Mouse (Mus musculus): ENCODE results near the gene Frmd8. TPM values are rescaled to one million over a fixed set of nuclear protein-coding genes. Genes with fewer than 3 reads are reported as not detected.

Frmd8 gene
- total RNA-seq, 2 experiments from 2014 or later: 2.9 to 3.2 TPM

DNA sequence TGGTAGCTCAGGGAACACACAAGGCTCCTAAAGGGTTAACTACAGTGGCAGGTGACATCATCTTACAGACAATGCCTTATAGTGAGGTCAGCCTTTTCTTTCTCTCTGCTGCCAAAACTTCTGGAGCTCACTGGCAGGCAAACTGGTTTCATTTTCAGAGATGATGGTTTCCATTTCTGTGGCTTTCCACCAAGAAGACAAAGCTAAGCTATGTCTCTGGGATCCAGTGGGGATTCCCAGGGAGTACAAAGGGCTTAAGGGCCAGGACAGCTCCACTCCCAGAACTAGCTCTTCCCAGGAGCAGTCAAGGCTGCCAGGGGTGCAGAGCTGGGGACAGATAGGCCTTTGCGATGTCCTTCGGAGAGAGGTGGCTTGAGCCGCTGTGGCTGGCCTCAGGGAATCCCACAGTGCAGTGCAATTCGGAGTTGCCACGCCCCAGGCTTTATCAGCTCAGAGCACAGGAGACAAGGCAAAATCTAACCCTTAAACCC lies 23.5 kb downstream of the Frmd8 start:
- DNase-seq (ENCODE audit: low spot score): peak; percentile 50

DNA sequence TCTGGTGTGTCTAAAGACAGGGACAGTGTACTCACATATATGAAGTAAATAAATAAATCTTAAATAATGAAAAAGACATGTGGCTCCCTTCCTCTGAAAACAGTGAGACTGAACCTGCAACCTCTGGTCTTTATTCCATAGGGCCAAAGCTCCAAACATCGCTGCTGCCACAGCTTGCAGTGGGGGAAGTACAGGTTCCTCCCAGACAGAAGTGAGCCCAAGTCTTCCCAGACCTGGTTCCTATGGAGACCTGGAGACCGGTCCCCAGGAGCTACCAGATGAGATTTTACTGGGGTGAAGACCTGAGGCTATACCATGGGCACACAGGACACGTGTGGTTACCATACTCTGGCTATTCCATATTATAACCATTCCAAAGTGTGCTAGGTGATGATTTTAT lies 24.2 kb downstream of the Frmd8 start:
- peak; percentile 25 for DNase-seq (ENCODE audit: low spot score)

DNA sequence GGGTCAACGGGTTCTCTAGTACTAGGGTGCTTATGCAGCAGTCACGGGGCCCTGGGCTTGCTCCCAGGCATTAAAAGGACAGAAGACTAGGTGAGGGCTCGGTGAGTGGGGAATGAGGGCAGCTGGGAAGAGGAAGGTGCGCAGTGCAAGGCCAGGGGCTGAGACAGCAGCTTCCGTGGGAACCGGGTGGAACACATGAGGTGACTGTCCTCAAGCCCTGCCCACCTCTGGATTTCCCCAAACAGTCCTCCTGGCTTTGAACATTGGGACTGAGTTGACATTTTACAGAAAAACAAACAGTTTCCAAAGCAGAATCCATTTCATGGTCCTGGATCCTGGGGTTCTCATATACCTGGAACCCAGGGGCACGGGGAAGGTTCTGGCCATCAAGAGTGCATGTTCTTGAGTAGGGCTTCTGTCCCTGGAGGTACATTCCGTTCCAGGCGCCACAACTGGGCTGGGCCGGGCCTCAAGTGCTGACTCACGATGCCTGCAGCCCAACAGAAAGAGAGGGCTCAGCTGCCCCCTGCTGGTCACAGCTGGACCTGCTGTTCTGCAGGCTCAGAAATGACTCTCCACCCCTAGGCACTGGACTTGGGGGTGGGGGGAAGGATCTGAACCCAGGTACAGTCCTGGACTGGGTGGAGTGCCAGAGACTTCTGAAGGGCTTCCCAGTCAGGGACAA lies 25.1 kb downstream of the Frmd8 start:
- peak; percentile 98 for DNase-seq (ENCODE audit: low spot score)

DNA sequence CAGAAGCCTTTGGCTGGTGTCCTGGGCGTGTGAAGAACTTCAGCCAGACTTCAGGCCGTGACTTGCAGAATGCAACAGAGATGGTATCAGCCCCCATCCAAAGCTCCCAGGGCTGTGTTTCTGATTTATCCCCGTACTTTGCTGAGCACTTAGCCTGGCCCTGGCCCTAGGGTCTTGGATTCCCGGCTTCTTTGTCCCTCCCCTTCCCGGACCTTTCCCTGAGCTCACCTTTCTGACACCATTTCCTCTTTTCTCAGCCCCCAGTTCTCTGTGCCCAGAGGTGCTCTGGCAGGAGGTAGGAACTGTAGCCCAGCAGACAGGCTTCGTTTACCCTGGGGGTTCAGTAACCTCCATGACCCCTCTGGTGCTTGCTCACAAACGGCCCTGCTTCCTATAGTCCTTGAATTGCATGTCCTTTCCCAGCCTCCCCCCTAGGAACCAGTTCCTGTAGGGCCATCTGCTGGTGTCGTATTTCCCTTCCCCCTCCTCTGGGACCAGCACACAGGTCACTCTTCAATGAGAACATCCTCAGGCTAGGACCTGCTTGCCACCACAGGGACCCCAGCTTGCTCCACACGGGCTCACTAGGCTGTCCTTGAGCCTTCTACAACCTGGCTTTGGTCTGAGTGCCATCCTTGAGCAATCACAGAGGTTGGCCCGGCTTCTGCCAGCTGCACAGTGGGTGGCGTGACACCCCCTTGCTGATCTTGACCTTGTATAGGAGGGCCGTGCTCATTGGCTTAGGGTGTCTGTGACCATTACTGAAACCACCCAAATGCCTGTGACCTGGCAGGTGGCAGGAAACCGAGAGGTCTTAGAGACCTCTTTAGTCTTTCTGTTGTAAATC lies 26.0 kb downstream of the Frmd8 start:
- DNase-seq (ENCODE audit: low spot score): peak; percentile 78

DNA sequence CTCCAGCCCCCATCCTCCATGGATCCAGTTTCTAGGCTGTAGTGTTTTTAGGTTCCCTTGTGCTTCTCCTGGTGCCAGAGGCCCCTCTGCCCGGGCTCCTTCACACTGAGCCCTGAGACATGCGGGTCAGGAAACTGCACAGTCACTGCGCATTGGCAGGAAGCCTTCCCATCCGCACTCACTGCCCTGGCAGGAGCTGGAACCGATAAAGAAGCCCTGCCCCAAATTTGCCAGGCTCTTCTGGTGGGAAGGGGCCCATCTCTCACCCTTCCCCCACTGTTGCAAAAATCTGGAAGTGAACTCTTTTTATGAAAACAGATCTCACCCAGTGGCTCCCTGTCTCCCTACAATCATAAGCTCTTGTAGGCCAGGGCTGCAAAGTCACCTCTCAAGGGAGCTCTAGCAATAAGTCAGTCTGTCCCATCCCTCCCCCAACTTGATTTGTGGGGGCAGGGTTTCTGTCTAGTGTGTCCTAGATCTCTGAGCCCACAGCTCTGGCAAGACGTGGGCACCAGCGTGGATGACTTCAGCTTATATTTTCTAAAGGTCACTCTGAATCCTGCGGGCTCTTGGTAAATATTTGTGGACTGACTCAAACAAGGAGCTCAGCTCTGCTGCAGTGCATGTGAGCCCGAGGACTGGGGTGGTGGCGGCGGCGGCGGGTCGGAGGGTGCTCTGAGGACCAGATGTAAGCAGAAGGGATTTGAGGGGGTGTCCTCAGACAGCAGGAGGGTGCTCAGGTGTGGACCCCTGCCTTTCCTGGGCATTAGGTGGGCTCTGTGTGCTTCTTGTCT lies 26.8 kb downstream of the Frmd8 start:
- DNase-seq (ENCODE audit: low spot score): peak; percentile 89

DNA sequence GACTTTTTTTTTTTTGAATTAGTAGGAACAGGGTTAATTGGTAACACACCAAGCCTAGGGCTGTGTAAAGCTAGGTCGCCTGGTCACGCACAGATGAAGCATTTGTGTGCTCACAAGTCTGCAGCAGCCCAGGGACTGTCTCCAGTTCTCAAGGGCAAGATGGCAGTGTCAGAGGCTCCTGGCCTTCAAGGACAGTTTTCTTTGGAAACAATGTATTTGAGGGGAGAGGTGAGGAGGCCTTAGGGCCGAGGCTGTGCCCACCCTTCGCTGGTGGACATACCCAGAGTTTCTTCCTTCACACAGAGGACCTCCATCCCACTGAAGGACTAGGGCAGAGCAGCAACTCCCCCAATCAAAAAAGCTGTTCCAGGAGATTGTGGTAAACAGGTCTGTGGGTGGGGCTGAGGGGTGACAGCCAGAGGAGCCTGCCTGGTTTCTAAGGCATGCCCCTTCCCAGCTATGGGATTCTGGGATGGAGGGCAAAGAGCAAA lies 27.7 kb downstream of the Frmd8 start:
- DNase-seq (ENCODE audit: low spot score): peak; percentile 53

DNA sequence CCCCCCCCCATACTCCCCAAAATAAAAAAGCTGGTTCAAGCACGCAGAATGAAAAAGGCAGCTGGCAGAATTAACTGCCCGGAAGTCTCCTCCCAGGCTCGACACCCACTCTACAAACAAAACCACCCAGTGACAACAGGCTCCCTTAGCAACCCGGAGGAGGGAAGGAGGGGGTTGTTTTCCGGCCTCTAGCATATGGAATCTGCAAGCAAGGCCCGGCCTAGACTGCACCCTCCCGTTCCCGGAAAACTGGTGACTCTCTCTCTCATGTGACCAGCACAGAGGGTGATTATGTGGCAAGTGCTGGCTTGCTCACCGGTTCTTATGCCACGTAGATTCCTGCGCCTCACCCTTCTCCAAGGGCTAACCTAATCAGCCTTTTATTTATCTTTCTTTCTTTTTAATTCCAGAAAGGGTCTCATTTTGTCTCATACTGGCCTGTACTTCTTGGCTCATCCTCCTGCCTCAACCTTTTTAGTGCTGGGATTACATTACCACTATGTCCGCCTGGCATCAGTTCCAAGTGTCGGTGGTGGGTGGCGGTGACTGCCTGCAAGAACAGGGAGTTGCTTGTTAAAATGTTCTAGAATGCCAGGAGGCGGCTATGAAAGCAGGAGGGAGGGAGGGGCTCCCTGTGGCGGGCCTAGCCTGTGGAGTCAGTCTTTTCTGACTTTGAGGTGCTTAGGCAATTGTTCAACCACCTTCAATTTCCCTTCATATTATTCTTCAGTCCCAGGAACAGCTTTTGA lies 28.3 kb downstream of the Frmd8 start:
- DNase-seq (ENCODE audit: low spot score): peak; percentile 94

DNA sequence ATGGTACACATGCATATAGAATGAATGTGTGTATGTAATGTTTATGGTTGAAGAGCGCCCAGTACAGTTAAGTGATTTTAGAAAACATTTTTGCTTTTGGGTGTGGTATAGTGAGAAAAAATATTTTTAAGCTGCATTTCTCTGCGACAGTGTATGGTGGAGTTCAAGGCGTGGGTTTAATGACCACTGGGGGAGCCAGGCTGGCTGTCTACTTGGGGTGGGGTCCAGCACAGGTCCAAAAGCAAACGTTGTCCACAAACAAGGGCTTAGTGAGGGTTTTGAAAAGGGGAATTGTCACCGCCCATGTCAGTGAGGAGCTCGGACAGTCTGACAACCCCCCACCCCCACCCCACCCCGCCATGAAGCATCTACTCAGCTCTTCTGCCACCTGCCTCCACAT lies 28.9 kb downstream of the Frmd8 start:
- peak; percentile 68 for DNase-seq (ENCODE audit: low spot score)

DNA sequence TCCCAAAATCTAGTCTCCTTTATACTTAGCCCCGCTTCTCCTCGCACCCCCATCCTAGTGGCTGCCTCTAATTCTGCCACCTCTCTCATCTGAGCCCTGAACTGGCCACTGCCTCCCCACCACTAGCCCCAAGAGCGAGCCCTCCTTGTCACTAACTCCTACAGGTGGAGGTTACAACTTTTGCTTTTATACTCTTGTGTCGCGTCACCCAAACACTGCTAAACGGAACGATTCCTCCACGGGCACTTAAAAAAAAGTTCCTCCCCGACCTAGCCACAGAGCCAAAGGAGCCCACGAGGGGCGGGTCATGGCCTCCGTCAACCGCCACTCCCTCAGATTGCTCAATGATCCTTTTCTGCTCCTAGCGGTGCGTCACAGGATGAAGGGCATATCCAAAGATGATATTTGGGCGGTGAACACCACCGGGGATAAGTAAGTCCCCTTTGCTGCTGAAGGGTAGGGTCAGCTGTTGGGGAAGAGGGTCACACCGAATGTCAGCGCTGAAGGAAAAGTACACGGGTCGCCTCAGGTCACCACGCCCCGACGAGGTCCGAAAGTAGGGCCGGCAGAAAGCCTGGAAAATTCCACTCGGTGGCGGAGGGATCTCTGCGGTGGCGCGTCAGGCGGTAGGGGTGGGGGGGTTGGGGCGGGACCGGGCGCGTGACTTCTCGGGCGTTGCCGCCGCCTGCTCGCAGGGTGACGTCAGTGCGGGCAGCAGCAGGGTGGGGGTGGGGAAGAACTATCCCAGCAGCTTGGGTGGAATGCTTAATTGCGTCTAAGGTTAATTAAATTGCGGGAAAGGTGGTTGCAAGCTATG lies 29.5 kb downstream of the Frmd8 start:
- DNase-seq (ENCODE audit: low spot score): peak; percentile 98

DNA sequence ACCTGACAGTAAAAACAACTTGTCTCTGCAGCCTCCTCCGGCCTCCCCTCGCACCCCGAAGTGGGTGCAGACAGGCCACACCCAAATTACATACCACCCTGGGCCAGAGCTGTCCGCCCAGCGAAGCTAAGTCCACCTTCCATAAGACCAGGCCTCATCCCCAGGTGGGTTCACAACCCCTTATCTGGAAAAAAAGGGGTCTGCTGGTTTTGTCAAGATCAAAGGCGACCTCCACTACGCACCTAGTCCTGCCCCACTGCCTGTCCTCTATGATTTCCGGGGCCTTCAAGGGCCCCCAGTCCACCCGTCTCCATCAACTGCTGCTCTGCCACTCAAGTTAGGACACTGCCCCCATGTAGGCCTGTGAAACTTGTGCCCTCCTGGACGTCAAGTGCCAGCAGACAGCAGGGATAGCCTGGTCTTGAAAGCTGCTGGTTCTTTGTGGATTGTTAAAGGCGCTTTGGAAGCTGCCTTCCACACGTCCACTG lies 30.2 kb downstream of the Frmd8 start:
- DNase-seq (ENCODE audit: low spot score): no peak

DNA sequence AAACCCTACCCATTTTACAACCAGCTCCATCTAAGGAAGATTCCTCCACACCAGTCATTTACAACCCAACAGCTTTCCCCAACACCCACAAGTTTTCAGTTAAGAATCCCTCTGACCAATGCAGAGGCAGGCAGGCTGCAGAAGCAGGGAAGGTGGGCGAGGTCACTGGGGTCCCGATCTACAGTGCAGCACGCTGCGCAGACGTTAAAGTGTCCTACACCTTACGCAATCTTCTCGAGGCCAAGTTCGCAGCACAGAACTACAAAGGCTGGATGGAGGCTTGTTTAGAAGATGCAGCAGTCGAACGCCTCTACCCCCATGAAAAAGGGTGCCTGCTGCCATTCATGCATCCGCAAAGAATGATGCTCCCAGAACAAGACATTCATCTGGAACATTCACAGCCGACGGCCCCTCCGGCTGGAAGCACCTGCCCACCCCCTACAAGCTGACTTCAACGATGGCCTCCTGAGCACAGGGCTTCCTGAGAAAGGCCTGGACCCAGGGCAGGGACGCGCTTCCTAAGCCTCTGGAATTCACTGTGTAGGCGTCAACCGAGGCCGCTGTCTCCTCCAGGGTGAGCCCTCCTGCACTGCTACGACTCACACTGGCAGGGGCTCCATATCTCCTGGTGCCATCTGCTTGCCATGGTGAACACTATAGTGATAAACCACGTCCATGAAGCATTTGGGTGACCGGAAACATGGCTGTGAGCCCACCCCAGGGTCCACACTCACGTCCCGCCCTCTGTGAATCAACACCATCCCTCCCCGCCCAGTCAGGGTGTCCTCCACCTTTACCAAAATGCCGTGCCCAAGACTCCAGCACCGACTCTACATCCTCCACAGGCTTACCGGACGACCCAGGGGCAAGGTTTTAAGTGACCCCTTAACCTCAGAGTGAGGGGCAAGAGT lies 31.0 kb downstream of the Frmd8 start:
- peak; percentile 62 for DNase-seq (ENCODE audit: low spot score)

DNA sequence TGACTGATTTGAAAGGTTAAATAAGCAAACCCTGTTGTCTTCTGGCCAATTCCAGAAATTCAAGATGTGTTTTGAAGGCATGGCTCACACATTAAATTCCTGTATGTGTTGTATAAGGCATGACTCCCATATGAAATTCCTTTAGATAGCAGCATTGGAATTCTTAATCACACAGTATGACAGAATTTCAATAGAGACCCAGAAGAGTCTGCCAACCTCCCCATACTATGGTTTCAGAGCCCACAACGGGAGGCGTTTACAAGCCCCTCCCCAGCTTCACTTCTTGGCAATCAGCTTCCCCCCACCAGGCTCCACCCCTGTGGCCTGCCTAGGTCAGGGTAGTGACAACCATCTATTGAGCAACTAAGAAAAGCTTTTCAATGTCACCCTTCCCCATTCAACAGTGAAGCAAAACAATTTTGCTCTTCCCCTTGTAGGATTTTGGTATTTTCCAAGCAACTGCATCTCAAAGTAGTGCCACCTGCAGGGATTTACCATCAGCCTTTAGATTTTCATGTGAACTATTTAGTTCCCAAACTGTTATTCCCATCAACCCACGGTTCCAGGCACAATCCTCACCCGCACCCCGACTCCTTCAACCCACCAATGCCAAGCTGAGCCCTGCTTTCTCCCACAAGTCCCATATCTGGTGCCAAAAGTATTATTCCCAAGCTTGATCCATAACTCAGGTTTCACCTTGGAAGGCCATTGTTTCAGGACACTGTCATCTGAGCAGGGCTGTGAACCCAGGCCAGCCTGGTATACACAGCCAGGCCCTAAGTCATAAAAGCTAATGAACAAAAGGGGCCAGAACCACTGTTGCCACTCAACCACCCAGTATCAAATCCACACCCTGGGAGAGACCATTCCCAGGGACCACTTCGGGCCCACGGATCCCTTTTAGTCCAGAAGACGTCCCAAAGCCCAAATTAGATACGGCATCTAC lies 32.0 kb downstream of the Frmd8 start:
- peak; percentile 79 for DNase-seq (ENCODE audit: low spot score)

DNA sequence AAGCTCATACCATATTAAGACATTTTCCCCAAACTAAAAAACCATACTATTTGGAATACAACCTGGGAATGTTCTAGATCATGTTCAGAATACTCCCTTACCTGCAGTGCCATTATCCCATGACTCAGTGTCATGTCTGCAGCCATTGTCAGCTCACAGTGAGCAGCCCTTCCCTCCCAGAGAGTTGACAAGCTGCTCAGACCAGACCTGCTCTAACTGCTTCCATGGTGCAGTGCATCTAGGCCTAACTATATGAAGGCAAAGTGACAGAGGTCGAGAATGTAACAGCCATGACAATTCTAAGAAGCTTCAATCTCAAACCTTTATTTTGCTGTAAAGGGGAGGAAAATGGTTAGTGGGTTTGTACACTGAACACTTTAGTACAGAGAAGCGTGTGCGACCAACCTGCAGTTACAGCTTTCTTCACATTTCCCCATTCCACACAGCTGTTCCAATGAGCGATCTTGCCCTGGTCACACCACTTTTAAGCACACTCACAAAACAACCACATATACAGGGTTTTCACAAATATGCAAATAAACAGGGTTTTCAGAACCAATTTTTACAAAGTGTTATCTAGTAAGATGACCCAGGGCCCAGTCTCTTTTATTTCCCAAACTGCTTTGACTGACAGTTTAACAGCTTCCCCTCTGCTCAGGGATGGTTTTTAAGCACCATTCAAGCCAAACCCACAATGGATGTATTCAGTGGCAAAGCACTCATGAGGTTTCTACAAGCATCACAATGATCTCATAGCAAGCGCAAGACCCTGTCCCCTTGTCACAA lies 32.9 kb downstream of the Frmd8 start:
- peak; percentile 60 for DNase-seq (ENCODE audit: low spot score)

DNA sequence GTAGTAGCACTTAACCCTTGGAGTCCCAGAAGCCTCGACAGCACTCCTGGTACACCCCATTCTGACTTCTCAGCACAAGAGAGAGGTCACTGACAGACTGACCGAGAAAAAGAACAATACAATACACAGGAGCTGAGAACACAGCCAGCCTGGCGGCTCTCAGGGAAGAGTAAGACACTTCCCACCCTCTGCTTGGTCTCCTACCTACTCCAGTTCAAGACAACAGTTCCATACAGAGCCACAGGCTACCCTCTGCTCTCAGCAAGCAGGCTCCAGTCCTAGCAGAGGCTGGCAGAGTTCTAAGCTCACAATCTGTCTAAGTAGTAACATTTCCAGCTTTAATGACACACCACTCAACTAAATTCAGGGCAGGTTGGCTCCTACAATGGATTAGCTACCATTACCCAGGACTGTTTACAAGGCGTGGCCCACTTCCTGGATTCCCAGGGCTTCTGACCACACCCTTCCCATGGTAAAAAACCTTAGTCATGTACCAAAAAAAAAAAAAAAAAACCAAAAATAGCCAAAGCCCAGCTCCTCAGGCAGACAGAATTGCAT lies 33.6 kb downstream of the Frmd8 start:
- DNase-seq (ENCODE audit: low spot score): peak; percentile 71

DNA sequence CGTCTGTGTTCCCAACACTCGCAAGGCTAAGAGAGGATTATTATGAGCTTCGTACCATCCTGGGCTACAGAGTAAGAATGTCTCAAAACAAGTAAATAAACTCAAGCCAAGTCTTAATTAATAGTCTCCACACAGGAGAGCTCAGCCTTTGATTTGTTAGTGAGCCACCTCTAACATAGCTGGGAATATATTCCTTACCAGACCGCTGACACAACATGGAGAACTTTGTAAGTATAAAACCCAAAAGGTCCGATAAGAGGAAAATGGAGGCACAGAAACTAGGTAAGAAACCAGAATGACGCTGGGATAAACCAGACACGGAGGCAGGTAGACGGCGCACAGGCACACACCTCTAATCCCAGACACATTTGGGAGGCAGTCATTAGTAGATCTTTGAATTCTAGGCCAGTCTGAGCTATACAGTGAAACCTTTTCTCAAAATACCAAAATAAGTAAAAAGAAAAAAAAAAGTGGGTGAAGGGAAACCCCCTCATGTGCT lies 34.1 kb downstream of the Frmd8 start:
- peak; percentile 46 for DNase-seq (ENCODE audit: low spot score)
